ENCODE assay signal across 23 mouse cellular contexts in the genomic region with DNA sequence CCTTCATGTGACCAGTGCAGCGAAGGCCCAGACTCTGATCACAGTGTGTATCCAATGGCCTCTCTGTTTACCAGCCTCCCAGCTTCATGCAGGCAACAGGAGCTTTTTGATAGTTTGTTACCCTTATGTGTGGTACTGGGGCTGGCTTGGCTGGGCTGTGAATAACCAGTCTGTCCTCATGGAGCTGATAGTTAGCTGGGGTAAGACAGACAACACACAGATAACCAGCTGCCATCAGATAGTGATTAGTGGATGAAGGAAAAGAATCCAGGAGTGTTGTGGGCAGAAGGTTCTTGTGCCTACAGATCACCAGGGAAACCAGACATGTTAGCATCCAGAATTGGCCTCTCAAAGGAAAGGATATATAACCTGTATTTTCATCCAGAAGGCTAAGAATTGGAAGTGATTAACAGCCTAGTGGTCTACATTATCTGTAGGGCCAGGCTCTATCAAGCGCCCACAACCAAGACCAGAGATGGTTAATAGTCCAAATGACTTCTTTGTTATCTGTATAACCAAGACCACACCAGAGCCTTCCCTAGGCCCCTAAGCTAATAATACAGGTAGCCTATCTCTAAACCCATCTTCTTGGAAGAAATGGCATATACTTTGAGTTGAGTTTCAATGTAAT. TPM values are rescaled to one million over a fixed set of nuclear protein-coding genes. Genes with fewer than 3 reads are reported as not detected.
DNase-seq lines count a peak whose midpoint lies in the region; ATAC-seq and TF ChIP-seq lines count a peak whose summit lies in the region.
"Had no signal": no experiment of that assay in that cellular context is flagged by ENCODE, and none has a peak within 500 bp of the region (broad histone marks: within the 10 kb centered on the region; RNA-seq: fewer than 3 reads in every experiment).

No protein-coding gene starts in this region.

- H3K27me3 ChIP-seq in G1E (ENCODE audit: insufficient read depth, low read length) = no peaks in the 10 kb centered on the region
- H3K27me3 ChIP-seq in liver, embryonic 12.5 days (replicated peaks) = no peaks in the 10 kb centered on the region
- H3K27me3 ChIP-seq in liver, embryonic 15.5 days = no peaks in the 10 kb centered on the region
- H3K27me3 ChIP-seq: CH12.LX; forebrain, embryonic 13.5 days; hindbrain, embryonic 12.5 days; hindbrain, embryonic 15.5 days had no signal

- peak overlapping the region; percentile 80 for H3K27ac ChIP-seq in liver, embryonic 12.5 days
- peak overlapping the region; percentile 43; the same call in 1 of the 2 replicates for H3K27ac ChIP-seq in liver, embryonic 15.5 days (replicated peaks)
- H3K27ac ChIP-seq: forebrain, embryonic 10.5 days; forebrain, embryonic 13.5 days; hindbrain, embryonic 12.5 days; hindbrain, embryonic 15.5 days had no signal

- H3K4me2 ChIP-seq in liver, embryonic 12.5 days = peak overlapping the region; percentile 43
- H3K4me2 ChIP-seq in liver, embryonic 15.5 days = 0 out of 2 replicates have a peak overlapping the region, but pooled peaks have one; percentile 13
- H3K4me2 ChIP-seq: forebrain, embryonic 13.5 days; heart, embryonic 11.5 days; hindbrain, embryonic 12.5 days; hindbrain, embryonic 15.5 days had no signal

- ATAC-seq in G1E (ENCODE audit: extremely low read depth, insufficient number of reproducible peaks, low FRiP score, poor library complexity, severe bottlenecking) = peak; percentile 68
- peak; percentile 89 for ATAC-seq in liver, embryonic 12.5 days
- peak; percentile 76 for ATAC-seq in liver, embryonic 15.5 days (ENCODE audit: insufficient read depth)
- peak; percentile 64 for ATAC-seq in megakaryocyte progenitor cell, adult 5-6 weeks (replicated peaks; ENCODE audit: poor library complexity)
- ATAC-seq: forebrain, embryonic 13.5 days; forebrain, embryonic 16.5 days had no signal

- peaks cover 89% of the 10 kb centered on the region for H3K36me3 ChIP-seq in G1E (replicated peaks)
- peaks cover 94% of the 10 kb centered on the region for H3K36me3 ChIP-seq in liver, embryonic 12.5 days
- peaks cover 67% of the 10 kb centered on the region for H3K36me3 ChIP-seq in liver, embryonic 15.5 days (replicated peaks)

- no peak for DNase-seq in G1E (ENCODE audit: low spot score)
- no peak for DNase-seq in retina, embryonic 14.5 days (ENCODE audit: low spot score)
- no peak for DNase-seq in lung, postnatal 10 days
- no peak for DNase-seq in cerebellum, postnatal 10 days
- DNase-seq: adrenal gland, adult 2 months; adrenal gland, postnatal 14 days; B cell, adult 2 months; cerebellum, adult 11 months; cerebellum, adult 2 months; cerebellum, adult 9-11 months; cerebellum, postnatal 36 days; gastrocnemius, postnatal 10 days; gastrocnemius, postnatal 36 days had no signal

- peak overlapping the region; percentile 32; the same call in 1 of the 2 replicates for H3K9ac ChIP-seq in liver, embryonic 12.5 days
- H3K9ac ChIP-seq in liver, embryonic 15.5 days = no peak overlapping the region
- H3K9ac ChIP-seq: forebrain, embryonic 13.5 days; hindbrain, embryonic 12.5 days; hindbrain, embryonic 15.5 days had no signal

- peaks cover 42% of the 10 kb centered on the region for H3K4me1 ChIP-seq in G1E (ENCODE audit: insufficient read depth, low read depth, low read length)
- peaks cover 24% of the 10 kb centered on the region for H3K4me1 ChIP-seq in liver, embryonic 12.5 days
- peaks cover 17% of the 10 kb centered on the region for H3K4me1 ChIP-seq in liver, embryonic 15.5 days (replicated peaks)
- H3K4me1 ChIP-seq: forebrain, embryonic 10.5 days; forebrain, embryonic 13.5 days; hindbrain, embryonic 12.5 days; hindbrain, embryonic 15.5 days had no signal

- WGBS in liver, embryonic 12.5 days (ENCODE audit: insufficient replicate concordance) = 44% methylated on average over 2 of the region's 2 CpGs
- 47% methylated on average over 2 of the region's 2 CpGs for WGBS in liver, embryonic 15.5 days (ENCODE audit: insufficient replicate concordance)

- no peak overlapping the region; the same call in 1 of the 2 replicates for H3K4me3 ChIP-seq in G1E (ENCODE audit: low read depth, low read length)
- no peak overlapping the region for H3K4me3 ChIP-seq in liver, embryonic 12.5 days
- H3K4me3 ChIP-seq in liver, embryonic 15.5 days (replicated peaks) = no peak overlapping the region
- H3K4me3 ChIP-seq: forebrain, embryonic 10.5 days; forebrain, embryonic 13.5 days; hindbrain, embryonic 12.5 days; hindbrain, embryonic 15.5 days had no signal

- no peaks in the 10 kb centered on the region for H3K9me3 ChIP-seq in G1E (replicated peaks)
- H3K9me3 ChIP-seq in liver, embryonic 12.5 days (replicated peaks) = no peaks in the 10 kb centered on the region
- no peaks in the 10 kb centered on the region for H3K9me3 ChIP-seq in liver, embryonic 15.5 days (replicated peaks)
- H3K9me3 ChIP-seq: forebrain, embryonic 10.5 days; forebrain, embryonic 13.5 days; hindbrain, embryonic 12.5 days; hindbrain, embryonic 15.5 days had no signal

- no peak for TF ChIP-seq CTCF in G1E (IDR thresholded peaks at IDR 0.05; ENCODE audit: low read depth, low read length)

RNA-seq across cellular contexts. Expression of gene Tarsl2, which starts 12.9 kb away (rescaled TPM):
- 35.2 and 42.3 TPM in 2 replicates for total RNA-seq in G1E (2014; fragmentation: Nextera tagmentation)
- total RNA-seq in G1E (2017) = 66.8 and 71.3 TPM in 2 replicates
- polyA plus RNA-seq in G1E (2012) = 23.7 and 27.6 TPM in 2 replicates
- polyA plus RNA-seq in liver, embryonic 12.5 days (2016; fragmentation: Nextera tagmentation; extraction: Ambion mirVana) = 32.5 and 33.9 TPM in 2 replicates
- polyA plus RNA-seq in liver, embryonic 15.5 days (2015; fragmentation: Nextera tagmentation; extraction: Ambion mirVana) = 14.6 and 14.7 TPM in 2 replicates
- 13.2 and 13.4 TPM in 2 replicates for total RNA-seq in megakaryocyte progenitor cell, adult 5-6 weeks (2015)
- 19.6 and 29.4 TPM in 2 replicates for total RNA-seq in megakaryocyte progenitor cell, adult 5-6 weeks (2017)

RNA-seq across cellular contexts. Expression of gene Tm2d3, which starts 33.4 kb away (rescaled TPM):
- 18.6 and 40.6 TPM in 2 replicates for total RNA-seq in G1E (2014; fragmentation: Nextera tagmentation)
- 49.5 and 51.6 TPM in 2 replicates for total RNA-seq in G1E (2017)
- polyA plus RNA-seq in G1E (2012) = 6.1 and 8.3 TPM in 2 replicates
- polyA plus RNA-seq in liver, embryonic 12.5 days (2016; fragmentation: Nextera tagmentation; extraction: Ambion mirVana) = 35.9 and 36.4 TPM in 2 replicates
- 28.9 and 30.8 TPM in 2 replicates for polyA plus RNA-seq in liver, embryonic 15.5 days (2015; fragmentation: Nextera tagmentation; extraction: Ambion mirVana)
- total RNA-seq in megakaryocyte progenitor cell, adult 5-6 weeks (2015) = 27.1 and 40.3 TPM in 2 replicates
- 79.9 and 81.4 TPM in 2 replicates for total RNA-seq in megakaryocyte progenitor cell, adult 5-6 weeks (2017)
